Mouse (Mus musculus) stomach, postnatal 0 days (tissue): ENCODE results near the gene Khdc1a.

ENCODE experiments used
- CTCF ChIP-seq: IDR thresholded peaks from 2 replicates; pipeline ENCODE4 v1.5.1; 2016; ENCODE audit warnings: antibody characterized with exemption, low read depth, mild to moderate bottlenecking, moderate library complexity
- EP300 ChIP-seq: optimal IDR thresholded peaks from 2 replicates; pipeline ENCODE3; 2016; ENCODE audit warnings: antibody characterized with exemption

- no peak for TF ChIP-seq CTCF
- no peak for TF ChIP-seq EP300
Observed at GRCm38 (mm10) chr1:21324633-21325032, 24.8 kb upstream of the Khdc1a start.
